Mouse (Mus musculus): ENCODE results near the gene Adamts3. TPM values are rescaled to one million over a fixed set of nuclear protein-coding genes. Genes with fewer than 3 reads are reported as not detected.

The Adamts3 gene
- polyA plus RNA-seq, 1 experiment, result 0.12 TPM

- Histone ChIP-seq H3K79me2 (ENCODE audit: control insufficient read depth, insufficient read depth) (no peaks in the 10 kb centered on the region), H3ac (ENCODE audit: control insufficient read depth, insufficient read length) (no peak overlapping the region), H3K27me3 (ENCODE audit: control insufficient read depth, insufficient read depth, insufficient read length) (no peaks in the 10 kb centered on the region), H3K4me2 (ENCODE audit: low read depth) (no peak overlapping the region), H3K4me3 (no peak overlapping the region), H3K36me3 (ENCODE audit: control insufficient read depth, insufficient read depth) (no peaks in the 10 kb centered on the region)
- TF ChIP-seq REST (IDR thresholded peaks at IDR 0.05; ENCODE audit: insufficient read depth, insufficient read length), result no peak
- TF ChIP-seq TCF3 (IDR thresholded peaks at IDR 0.05; ENCODE audit: insufficient read length, low read depth), result no peak
- TF ChIP-seq USF1 (IDR thresholded peaks at IDR 0.05; ENCODE audit: low read depth), result no peak
- TF ChIP-seq TCF12 (IDR thresholded peaks at IDR 0.05; ENCODE audit: insufficient read depth, poor library complexity, severe bottlenecking), result no peak
- TF ChIP-seq SRF (IDR thresholded peaks at IDR 0.05; ENCODE audit: control insufficient read depth, insufficient read length, low read depth), result no peak
- TF ChIP-seq POLR2AphosphoS2 (IDR thresholded peaks at IDR 0.05; ENCODE audit: insufficient read length, low read depth), result no peak
- TF ChIP-seq MAX (IDR thresholded peaks at IDR 0.05; ENCODE audit: low read depth), result no peak
- TF ChIP-seq MYOD1 (IDR thresholded peaks at IDR 0.05; ENCODE audit: control insufficient read depth in 1 of 3, insufficient read length in 2 of 3, low read depth in 2 of 3), result no peak
- no peak for TF ChIP-seq MYOG (IDR thresholded peaks at IDR 0.05; ENCODE audit: control insufficient read depth in 1 of 3, insufficient read depth in 1 of 3, insufficient read length in 2 of 3, low read depth in 2 of 3)
- no peak for TF ChIP-seq CEBPB (IDR thresholded peaks at IDR 0.05; ENCODE audit: insufficient read depth, poor library complexity, severe bottlenecking)
- no peak for TF ChIP-seq POLR2A (IDR thresholded peaks at IDR 0.05; ENCODE audit: insufficient read length, low read depth)
- TF ChIP-seq E2F4 (IDR thresholded peaks at IDR 0.05; ENCODE audit: insufficient read depth), result no peak
Observed at GRCm38 (mm10) chr5:89843478-89843877, 39.7 kb downstream of the Adamts3 start.

DNA sequence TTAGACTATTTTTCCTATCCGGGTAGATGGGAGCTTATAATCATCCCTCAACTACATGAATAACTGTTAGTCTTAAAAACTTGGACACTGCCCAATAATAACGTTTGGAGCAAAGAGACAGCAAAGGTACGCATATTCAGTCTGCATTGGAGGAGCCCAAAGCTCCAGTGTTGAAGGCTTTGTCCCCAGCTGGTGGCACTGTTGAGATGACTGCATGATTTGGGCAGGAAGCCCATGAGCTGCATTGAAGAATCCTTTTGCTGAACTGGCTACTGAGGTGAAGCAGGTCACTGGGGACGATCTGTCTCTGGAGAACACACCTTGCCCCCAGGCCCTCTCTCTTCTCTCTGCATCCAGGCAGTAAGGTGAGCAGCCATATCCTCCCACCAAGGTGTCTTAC lies 43.5 kb downstream of the Adamts3 start:
- Histone ChIP-seq H3ac (ENCODE audit: control insufficient read depth, insufficient read length) (no peak overlapping the region), H3K27me3 (ENCODE audit: control insufficient read depth, insufficient read depth, insufficient read length) (no peaks in the 10 kb centered on the region), H3K4me3 (no peak overlapping the region), H3K36me3 (ENCODE audit: control insufficient read depth, insufficient read depth) (no peaks in the 10 kb centered on the region), H3K4me2 (ENCODE audit: low read depth) (no peak overlapping the region), H3K79me2 (ENCODE audit: control insufficient read depth, insufficient read depth) (no peaks in the 10 kb centered on the region)
- no peak for TF ChIP-seq POLR2A (IDR thresholded peaks at IDR 0.05; ENCODE audit: insufficient read length, low read depth)
- no peak for TF ChIP-seq MYOG (IDR thresholded peaks at IDR 0.05; ENCODE audit: control insufficient read depth in 1 of 3, insufficient read depth in 1 of 3, insufficient read length in 2 of 3, low read depth in 2 of 3)
- TF ChIP-seq MYOD1 (IDR thresholded peaks at IDR 0.05; ENCODE audit: control insufficient read depth in 1 of 3, insufficient read length in 2 of 3, low read depth in 2 of 3), result no peak
- no peak for TF ChIP-seq REST (IDR thresholded peaks at IDR 0.05; ENCODE audit: insufficient read depth, insufficient read length)
- TF ChIP-seq USF1 (IDR thresholded peaks at IDR 0.05; ENCODE audit: low read depth), result no peak
- no peak for TF ChIP-seq CEBPB (IDR thresholded peaks at IDR 0.05; ENCODE audit: insufficient read depth, poor library complexity, severe bottlenecking)
- TF ChIP-seq SRF (IDR thresholded peaks at IDR 0.05; ENCODE audit: control insufficient read depth, insufficient read length, low read depth), result no peak
- TF ChIP-seq TCF12 (IDR thresholded peaks at IDR 0.05; ENCODE audit: insufficient read depth, poor library complexity, severe bottlenecking), result no peak
- no peak for TF ChIP-seq POLR2AphosphoS2 (IDR thresholded peaks at IDR 0.05; ENCODE audit: insufficient read length, low read depth)
- no peak for TF ChIP-seq TCF3 (IDR thresholded peaks at IDR 0.05; ENCODE audit: insufficient read length, low read depth)

DNA sequence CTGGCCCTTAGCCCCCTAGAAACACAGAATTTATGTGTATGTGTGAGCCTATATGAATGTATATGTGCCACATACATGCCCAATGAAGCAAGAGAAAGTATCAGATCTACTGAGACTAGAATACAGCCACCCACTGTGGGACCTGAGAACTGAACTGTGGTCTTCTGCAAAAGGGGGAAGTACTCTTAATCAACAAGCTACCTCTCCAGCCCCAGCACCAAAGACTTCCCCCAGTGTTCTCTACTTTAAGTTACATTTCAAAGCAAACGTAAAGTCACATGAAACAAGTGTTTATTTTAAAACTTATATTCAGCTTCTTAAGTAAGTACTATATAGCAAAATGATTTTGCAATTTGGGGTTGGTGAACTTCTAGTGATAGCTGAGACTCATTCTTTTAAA lies 62.0 kb downstream of the Adamts3 start:
- H3K4me2 ChIP-seq (ENCODE audit: low read depth), result no peak overlapping the region
- H3K79me2 ChIP-seq (ENCODE audit: control insufficient read depth, insufficient read depth), result no peaks in the 10 kb centered on the region
- H3K27me3 ChIP-seq (ENCODE audit: control insufficient read depth, insufficient read depth, insufficient read length), result no peaks in the 10 kb centered on the region
- H3K36me3 ChIP-seq (ENCODE audit: control insufficient read depth, insufficient read depth), result no peaks in the 10 kb centered on the region
- no peak for TF ChIP-seq MYOG (IDR thresholded peaks at IDR 0.05; ENCODE audit: control insufficient read depth in 1 of 3, insufficient read depth in 1 of 3, insufficient read length in 2 of 3, low read depth in 2 of 3)
- H3K4me3 ChIP-seq, result no peak overlapping the region
- H3ac ChIP-seq (ENCODE audit: control insufficient read depth, insufficient read length), result no peak overlapping the region

- Histone ChIP-seq H3K79me2 (ENCODE audit: control insufficient read depth, insufficient read depth) (no peaks in the 10 kb centered on the region), H3K4me3 (no peak overlapping the region), H3K36me3 (ENCODE audit: control insufficient read depth, insufficient read depth) (no peaks in the 10 kb centered on the region), H3ac (ENCODE audit: control insufficient read depth, insufficient read length) (no peak overlapping the region), H3K4me2 (ENCODE audit: low read depth) (no peak overlapping the region), H3K27me3 (ENCODE audit: control insufficient read depth, insufficient read depth, insufficient read length) (no peaks in the 10 kb centered on the region)
- TF ChIP-seq SRF (IDR thresholded peaks at IDR 0.05; ENCODE audit: control insufficient read depth, insufficient read length, low read depth) (no peak), TCF3 (IDR thresholded peaks at IDR 0.05; ENCODE audit: insufficient read length, low read depth) (no peak), POLR2AphosphoS2 (IDR thresholded peaks at IDR 0.05; ENCODE audit: insufficient read length, low read depth) (no peak), MAX (IDR thresholded peaks at IDR 0.05; ENCODE audit: low read depth) (no peak), POLR2A (IDR thresholded peaks at IDR 0.05; ENCODE audit: insufficient read length, low read depth) (no peak), TCF12 (IDR thresholded peaks at IDR 0.05; ENCODE audit: insufficient read depth, poor library complexity, severe bottlenecking) (no peak), REST (IDR thresholded peaks at IDR 0.05; ENCODE audit: insufficient read depth, insufficient read length) (no peak), MYOD1 (IDR thresholded peaks at IDR 0.05; ENCODE audit: control insufficient read depth in 1 of 3, insufficient read length in 2 of 3, low read depth in 2 of 3) (no peak), CEBPB (IDR thresholded peaks at IDR 0.05; ENCODE audit: insufficient read depth, poor library complexity, severe bottlenecking) (no peak), E2F4 (IDR thresholded peaks at IDR 0.05; ENCODE audit: insufficient read depth) (no peak), MYOG (IDR thresholded peaks at IDR 0.05; ENCODE audit: control insufficient read depth in 1 of 3, insufficient read depth in 1 of 3, insufficient read length in 2 of 3, low read depth in 2 of 3) (no peak), USF1 (IDR thresholded peaks at IDR 0.05; ENCODE audit: low read depth) (no peak)
Observed at GRCm38 (mm10) chr5:89819531-89819930, 63.6 kb downstream of the Adamts3 start.

- H3K4me2 ChIP-seq (ENCODE audit: low read depth), result no peak overlapping the region
- TF ChIP-seq MYOD1 (IDR thresholded peaks at IDR 0.05; ENCODE audit: control insufficient read depth in 1 of 3, insufficient read length in 2 of 3, low read depth in 2 of 3) (no peak), POLR2A (IDR thresholded peaks at IDR 0.05; ENCODE audit: insufficient read length, low read depth) (no peak), REST (IDR thresholded peaks at IDR 0.05; ENCODE audit: insufficient read depth, insufficient read length) (no peak), POLR2AphosphoS2 (IDR thresholded peaks at IDR 0.05; ENCODE audit: insufficient read length, low read depth) (no peak), CEBPB (IDR thresholded peaks at IDR 0.05; ENCODE audit: insufficient read depth, poor library complexity, severe bottlenecking) (no peak), TCF3 (IDR thresholded peaks at IDR 0.05; ENCODE audit: insufficient read length, low read depth) (no peak), TCF12 (IDR thresholded peaks at IDR 0.05; ENCODE audit: insufficient read depth, poor library complexity, severe bottlenecking) (no peak), MYOG (IDR thresholded peaks at IDR 0.05; ENCODE audit: control insufficient read depth in 1 of 3, insufficient read depth in 1 of 3, insufficient read length in 2 of 3, low read depth in 2 of 3) (no peak), MAX (IDR thresholded peaks at IDR 0.05; ENCODE audit: low read depth) (no peak), SRF (IDR thresholded peaks at IDR 0.05; ENCODE audit: control insufficient read depth, insufficient read length, low read depth) (no peak), USF1 (IDR thresholded peaks at IDR 0.05; ENCODE audit: low read depth) (no peak), E2F4 (IDR thresholded peaks at IDR 0.05; ENCODE audit: insufficient read depth) (no peak)
Observed at GRCm38 (mm10) chr5:89816610-89817009, 66.5 kb downstream of the Adamts3 start.

More at GRCm38 (mm10) chr5:89816610-89817009, 66.5 kb downstream of the Adamts3 start:
- Histone ChIP-seq H3K4me3 (no peak overlapping the region), H3ac (ENCODE audit: control insufficient read depth, insufficient read length) (no peak overlapping the region), H3K36me3 (ENCODE audit: control insufficient read depth, insufficient read depth) (no peaks in the 10 kb centered on the region), H3K27me3 (ENCODE audit: control insufficient read depth, insufficient read depth, insufficient read length) (no peaks in the 10 kb centered on the region), H3K79me2 (ENCODE audit: control insufficient read depth, insufficient read depth) (no peaks in the 10 kb centered on the region)

Data from myocyte (in vitro differentiated cells).